Mouse (Mus musculus) thymus, adult 2 months (tissue): Measurements from ENCODE around the gene Tenm4. TPM values are rescaled to one million over a fixed set of nuclear protein-coding genes. Genes with fewer than 3 reads are reported as not detected.

Experiments used
- DNase-seq: peaks from one replicate; pipeline ENCODE4 v3.0.0; 2021
- H3K27ac ChIP-seq: fragments of 200-500 bp; 2 replicates; pipeline ENCODE4 v1.5.1; 2012; ENCODE audit warnings: low read length, control low read depth; ENCODE audit not compliant: control insufficient read depth, insufficient read depth
- H3K27me3 ChIP-seq: fragments of 200-500 bp; 2 replicates; pipeline ENCODE4 v1.6.1; 2012; ENCODE audit warnings: mild to moderate bottlenecking, low read length, moderate library complexity, mixed read lengths; ENCODE audit not compliant: control insufficient read depth, insufficient read depth
- H3K36me3 ChIP-seq: fragments of 200-500 bp; 2 replicates; pipeline ENCODE4 v1.6.1; 2012; ENCODE audit warnings: mild to moderate bottlenecking, low read length, moderate library complexity; ENCODE audit not compliant: control insufficient read depth, insufficient read depth
- H3K4me1 ChIP-seq: fragments of 200-500 bp; replicated peaks from 2 replicates; pipeline ENCODE4 v1.6.1; 2012; ENCODE audit warnings: low read length; ENCODE audit not compliant: control insufficient read depth, insufficient read depth
- H3K4me3 ChIP-seq: fragments of 200-500 bp; 2 replicates; pipeline ENCODE4 v1.5.1; 2012; ENCODE audit warnings: mild to moderate bottlenecking, low read length, control low read depth, moderate library complexity; ENCODE audit not compliant: control insufficient read depth, insufficient read depth
- CTCF ChIP-seq: fragments of 200-500 bp; IDR thresholded peaks from 2 replicates; pipeline ENCODE4 v1.5.1; 2012; ENCODE audit warnings: mild to moderate bottlenecking, control low read depth, low read length, moderate library complexity, borderline replicate concordance; ENCODE audit not compliant: control insufficient read depth, poor library complexity, insufficient read depth; ENCODE audit errors: extremely low read depth
- POLR2A ChIP-seq: fragments of 200-500 bp; IDR thresholded peaks from 2 replicates; pipeline ENCODE4 v1.6.1; 2012; ENCODE audit warnings: mild to moderate bottlenecking, low read length, control low read depth, moderate library complexity; ENCODE audit not compliant: control insufficient read depth, poor library complexity, insufficient read depth; ENCODE audit errors: extremely low read depth
- WGBS: fragments of 180-500 bp; shearing (Covaris S2); methylation state at CpG from one replicate; pipeline ENCODE4 v1.1.7; 2018; 5-methylcytosine and 5-hydroxymethylcytosine counted together
- polyA plus RNA-seq: library from polyadenylated mRNA; depleted of rRNA; stranded (reverse); fragments of >200 nt; gene quantifications from 2 replicates; pipeline ENCODE4 v1.2.3, GENCODE M21; 2012

Tenm4 gene
- polyA plus RNA-seq, 1 experiment = 2.7 TPM

GRCm38 (mm10) chr7:96523673-96524072 is 352.6 kb downstream of the Tenm4 start:
- WGBS = 77% methylated on average over 2 of the region's 2 CpGs
- Histone ChIP-seq H3K4me3 (no peak overlapping the region), H3K36me3 (no peaks in the 10 kb centered on the region), H3K27ac (no peak overlapping the region), H3K27me3 (no peaks in the 10 kb centered on the region), H3K4me1 (no peaks in the 10 kb centered on the region; the same call in 1 of the 2 replicates)
- TF ChIP-seq POLR2A (no peak), CTCF (no peak)
- no peak for DNase-seq

DNA sequence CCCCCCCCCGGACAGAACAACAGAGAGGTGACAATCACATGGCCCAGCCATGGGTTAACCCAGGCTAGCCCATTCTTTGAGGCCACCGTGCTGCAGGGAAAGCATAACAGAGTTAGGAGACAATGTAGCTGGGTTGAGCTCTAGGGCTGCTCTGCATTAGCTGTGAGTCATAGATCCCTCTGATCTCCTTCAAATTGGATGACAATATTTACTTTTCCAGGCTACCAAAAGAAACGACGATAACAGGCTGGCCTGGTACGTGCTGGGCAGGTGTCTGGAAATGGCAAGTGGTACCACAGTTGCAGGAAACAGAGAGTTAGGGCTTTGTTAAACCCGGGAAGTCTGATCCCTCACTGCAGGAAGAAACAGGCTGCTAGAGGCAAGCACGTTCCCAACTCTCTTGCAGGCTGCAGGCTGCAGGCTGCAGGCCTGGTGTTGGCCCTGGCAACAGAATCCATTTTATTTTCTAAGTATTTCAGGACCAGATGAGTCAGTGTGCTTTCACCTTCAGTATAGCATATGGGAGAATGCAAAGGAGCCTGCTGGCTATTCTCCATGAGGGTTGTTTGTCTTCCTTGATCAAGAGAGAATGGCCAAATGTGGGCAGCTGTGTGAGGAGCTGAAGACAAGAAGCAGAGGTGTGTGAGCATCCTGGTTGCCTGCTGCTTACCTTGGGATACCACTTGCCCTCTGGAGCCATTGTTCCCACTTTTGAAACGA is 353.6 kb downstream of the Tenm4 start:
- DNase-seq = no peak
- TF ChIP-seq POLR2A (no peak), CTCF (no peak)
- Histone ChIP-seq H3K27ac (no peak overlapping the region), H3K27me3 (no peaks in the 10 kb centered on the region), H3K36me3 (no peaks in the 10 kb centered on the region), H3K4me3 (no peak overlapping the region), H3K4me1 (no peaks in the 10 kb centered on the region; the same call in 1 of the 2 replicates)
- WGBS = 76% methylated on average over 8 of the region's 8 CpGs

- H3K27ac ChIP-seq = no peak overlapping the region
- H3K4me3 ChIP-seq = no peak overlapping the region
- no peak for TF ChIP-seq CTCF
- TF ChIP-seq POLR2A = no peak
- no peaks in the 10 kb centered on the region for H3K27me3 ChIP-seq
- DNase-seq = no peak
- no peaks in the 10 kb centered on the region for H3K36me3 ChIP-seq
- WGBS = 81% methylated on average over 1 of the region's 1 CpGs
- H3K4me1 ChIP-seq = no peaks in the 10 kb centered on the region; the same call in 1 of the 2 replicates
These were observed 354.3 kb downstream of the Tenm4 start for GRCm38 (mm10) chr7:96525344-96525743.

DNA sequence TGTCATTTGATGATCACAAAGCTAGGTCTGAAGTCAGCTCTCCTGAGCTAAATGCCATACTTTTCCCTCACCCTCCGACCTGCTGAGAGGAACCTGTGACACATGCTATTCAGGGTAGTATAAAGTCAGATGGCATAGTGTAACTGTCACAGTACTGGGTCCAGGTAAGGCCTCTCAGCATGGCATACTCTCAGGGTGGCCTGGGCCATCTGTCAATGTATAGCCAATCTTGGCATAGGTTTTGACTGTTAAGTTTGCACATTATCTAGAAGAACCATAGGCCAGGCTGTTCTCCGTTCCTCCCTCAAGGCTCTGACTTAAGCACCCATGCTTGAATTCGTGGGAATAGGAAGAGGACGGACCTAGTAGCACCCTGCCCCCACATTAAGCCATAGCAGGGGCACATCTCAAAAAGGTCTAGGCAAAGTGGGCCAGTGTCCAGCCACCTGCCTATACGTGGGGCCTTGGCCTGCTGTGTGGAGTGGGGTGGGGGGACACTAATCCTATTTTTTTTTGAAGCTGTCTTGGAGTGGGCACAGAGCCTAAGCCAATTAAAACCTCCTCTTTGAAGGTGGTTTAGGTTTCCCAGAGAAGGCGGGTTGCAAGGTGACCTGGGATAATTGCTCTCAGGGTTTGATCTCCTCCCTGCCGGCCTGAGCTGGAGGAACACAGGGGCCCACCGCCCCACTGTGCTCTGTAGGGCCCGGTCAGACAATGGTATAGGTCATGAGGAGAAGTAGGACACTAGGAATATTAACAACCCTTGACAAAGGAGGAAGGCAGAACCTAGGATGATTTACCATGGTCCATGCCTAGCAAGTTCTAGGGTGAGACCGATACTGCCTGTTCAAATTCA is 359.8 kb downstream of the Tenm4 start:
- no peak for DNase-seq
- H3K4me3 ChIP-seq = no peak overlapping the region
- H3K27me3 ChIP-seq = no peaks in the 10 kb centered on the region
- TF ChIP-seq POLR2A (no peak), CTCF (no peak)
- WGBS = 92% methylated on average over 10 of the region's 10 CpGs
- H3K36me3 ChIP-seq = no peaks in the 10 kb centered on the region
- no peaks in the 10 kb centered on the region for H3K4me1 ChIP-seq
- no peak overlapping the region for H3K27ac ChIP-seq

GRCm38 (mm10) chr7:96531954-96532737 is 361.1 kb downstream of the Tenm4 start:
- DNase-seq = no peak
- Histone ChIP-seq H3K27ac (no peak overlapping the region), H3K36me3 (no peaks in the 10 kb centered on the region), H3K4me1 (no peaks in the 10 kb centered on the region), H3K4me3 (no peak overlapping the region), H3K27me3 (no peaks in the 10 kb centered on the region; the same call in 1 of the 2 replicates)
- TF ChIP-seq CTCF = no peak
- no peak for TF ChIP-seq POLR2A
- WGBS = 77% methylated on average over 5 of the region's 5 CpGs
